In genomic region chr3:116237527-116237926, GRCm38 (mm10) we compare ENCODE assay signal across 20 mouse cellular contexts. TPM values are rescaled to one million over a fixed set of nuclear protein-coding genes. Genes with fewer than 3 reads are reported as not detected.
DNase-seq lines count a peak whose midpoint lies in the region; ATAC-seq and TF ChIP-seq lines count a peak whose summit lies in the region.
"Had no signal": no experiment of that assay in that cellular context is flagged by ENCODE, and none has a peak within 500 bp of the region (broad histone marks: within the 10 kb centered on the region; RNA-seq: fewer than 3 reads in every experiment).

No protein-coding gene starts in this region.

- no peaks in the 10 kb centered on the region for H3K36me3 ChIP-seq in heart, adult 2 months (ENCODE audit: control insufficient read depth, insufficient read depth, low read length)
- no peaks in the 10 kb centered on the region for H3K36me3 ChIP-seq in lung, postnatal 0 days (ENCODE audit: insufficient read depth, low read length)
- H3K36me3 ChIP-seq: hindbrain, embryonic 15.5 days had no signal

- H3K4me1 ChIP-seq in heart, adult 2 months (ENCODE audit: control insufficient read depth, insufficient read depth, low read length): no peaks in the 10 kb centered on the region
- H3K4me1 ChIP-seq in lung, postnatal 0 days (ENCODE audit: insufficient read depth, low read depth, low read length): no peaks in the 10 kb centered on the region
- H3K4me1 ChIP-seq: hindbrain, embryonic 15.5 days had no signal

- no peaks in the 10 kb centered on the region for H3K79me2 ChIP-seq in heart, adult 2 months (replicated peaks; ENCODE audit: control insufficient read depth, insufficient read depth, low read length)

- no peaks in the 10 kb centered on the region for H3K27me3 ChIP-seq in heart, adult 2 months (ENCODE audit: control insufficient read depth, insufficient read depth, low read length)
- H3K27me3 ChIP-seq in lung, postnatal 0 days (replicated peaks; ENCODE audit: insufficient read depth, low read length): no peaks in the 10 kb centered on the region
- H3K27me3 ChIP-seq: hindbrain, embryonic 15.5 days had no signal

- H3K9ac ChIP-seq in heart, adult 2 months (ENCODE audit: low read depth, low read length): no peak overlapping the region
- no peak overlapping the region for H3K9ac ChIP-seq in lung, postnatal 0 days (replicated peaks; ENCODE audit: low read depth)
- H3K9ac ChIP-seq: hindbrain, embryonic 15.5 days had no signal

- no peak for TF ChIP-seq EP300 in heart, adult 2 months (IDR thresholded peaks at IDR 0.05; ENCODE audit: insufficient read depth, low read depth, low read length)
- TF ChIP-seq EP300 in lung, postnatal 0 days (IDR thresholded peaks at IDR 0.05): no peak

- no peak for DNase-seq in heart, adult 2 months
- DNase-seq in heart, adult 18-20 months: no peak
- no peak for DNase-seq in lung, postnatal 0 days (ENCODE audit: low spot score)
- DNase-seq in lung, postnatal 25 days (ENCODE audit: low spot score): no peak
- peak; percentile 38 for DNase-seq in NIH3T3 (ENCODE audit: low read depth)
- no peak for DNase-seq in yolk sac, embryonic 10.5 days (ENCODE audit: low spot score)
- DNase-seq in heart, adult 8-10 months (ENCODE audit: low spot score): no peak
- DNase-seq: cerebellum, adult 8-10 months; embryo, embryonic 11 days; heart, postnatal 10 days; kidney, postnatal 10 days; lung, adult 2 months; right cerebral cortex, adult 18-20 months; spleen, adult 18-20 months had no signal

- H3K4me3 ChIP-seq in heart, adult 2 months: no peak overlapping the region
- no peak overlapping the region for H3K4me3 ChIP-seq in lung, postnatal 0 days (ENCODE audit: low read depth, low read length)
- H3K4me3 ChIP-seq: hindbrain, embryonic 15.5 days; myocyte had no signal

- H3K4me2 ChIP-seq in lung, postnatal 0 days (replicated peaks; ENCODE audit: low read depth, low read length): no peak overlapping the region
- H3K4me2 ChIP-seq: hindbrain, embryonic 15.5 days had no signal

- intact Hi-C loops in heart, adult 2 months (cut with DNase I): no loop called here

- TF ChIP-seq CTCF in heart, adult 2 months (IDR thresholded peaks at IDR 0.05): peak; percentile 26
- peak; percentile 38 for TF ChIP-seq CTCF in lung, postnatal 0 days (IDR thresholded peaks at IDR 0.05)

- no peak overlapping the region for H3K27ac ChIP-seq in heart, adult 2 months
- no peak overlapping the region for H3K27ac ChIP-seq in lung, postnatal 0 days (ENCODE audit: low read length)
- H3K27ac ChIP-seq: hindbrain, embryonic 15.5 days had no signal

- no peak for ATAC-seq in lung, postnatal 0 days
- peak; percentile 58 for ATAC-seq in megakaryocyte progenitor cell, adult 5-6 weeks (replicated peaks; ENCODE audit: poor library complexity)
- ATAC-seq: activated CD4-positive, CD25-positive, alpha-beta regulatory T cell, adult 4 months; forebrain, embryonic 16.5 days had no signal

- TF ChIP-seq POLR2A in heart, adult 2 months (IDR thresholded peaks at IDR 0.05; ENCODE audit: insufficient read depth, low read depth, low read length): no peak

- no peaks in the 10 kb centered on the region for H3K9me3 ChIP-seq in lung, postnatal 0 days (ENCODE audit: low read length)
- H3K9me3 ChIP-seq: hindbrain, embryonic 15.5 days had no signal

- 91% methylated on average over 5 of the region's 5 CpGs for WGBS in heart, adult 2 months
- 84% methylated on average over 5 of the region's 5 CpGs for WGBS in lung, postnatal 0 days

RNA-seq across cellular contexts. Expression of gene Gpr88, which starts 15.8 kb away (rescaled TPM):
- under 1 TPM in 1 of 2 experiments, not detected in 1; 0.08 TPM for total RNA-seq in heart, adult 2 months (2021)
- polyA plus RNA-seq in heart, adult 2 months (2012; rRNA removed): 0.15 and 0.23 TPM in 2 replicates
- under 1 TPM; 0.12 to 0.23 TPM for total RNA-seq in heart, adult 18-20 months (2021)
- 1.2 and 1.6 TPM in 2 replicates for polyA plus RNA-seq in lung, postnatal 0 days (2015; fragmentation: Nextera tagmentation; extraction: Ambion mirVana)
- not detected in 2 replicates for total RNA-seq in megakaryocyte progenitor cell, adult 5-6 weeks (2015)
- total RNA-seq in megakaryocyte progenitor cell, adult 5-6 weeks (2017): not detected in 2 replicates
- under 1 TPM; 0.14 to 0.30 (median 0.16) TPM for total RNA-seq in heart, adult 8-10 months (2022)
- total RNA-seq: megakaryocyte-erythroid progenitor cell, adult 5-6 weeks had no signal
- polyA plus RNA-seq: activated CD4-positive, CD25-positive, alpha-beta regulatory T cell, adult 4 months; myocyte had no signal
